Comparison of ENCODE assay signal across 8 mouse cellular contexts in the genomic region with DNA sequence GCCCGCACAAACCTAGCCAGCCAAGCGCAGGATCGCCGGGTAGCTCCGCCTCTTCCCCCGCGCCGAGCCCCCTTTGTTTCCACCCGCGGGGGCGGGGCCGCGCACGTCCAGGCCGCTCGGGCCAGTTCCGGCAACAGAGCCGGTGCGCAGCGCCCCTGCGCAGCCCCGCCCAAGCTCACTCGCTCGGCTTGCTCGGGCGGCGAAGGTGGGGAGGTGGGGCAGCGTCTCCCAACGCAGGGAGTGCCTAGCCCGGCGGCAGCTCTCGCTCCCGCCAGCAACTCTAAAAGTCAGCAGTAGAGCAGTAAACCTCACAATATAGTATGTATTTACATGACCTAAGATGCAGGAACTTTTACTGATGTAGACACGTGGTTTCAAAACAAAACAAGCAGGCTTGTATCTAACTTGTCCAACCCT.
DNase-seq lines count a peak whose midpoint lies in the region; ATAC-seq and TF ChIP-seq lines count a peak whose summit lies in the region.

No protein-coding gene starts in this region.

- H3ac ChIP-seq in myocyte (ENCODE audit: control insufficient read depth, insufficient read length), result peak overlapping the region; percentile 9

- peaks cover 14% of the 10 kb centered on the region for H3K4me1 ChIP-seq in heart, embryonic 11.5 days (ENCODE audit: control insufficient read depth, insufficient read depth, low read length)
- peaks cover 28% of the 10 kb centered on the region for H3K4me1 ChIP-seq in kidney, embryonic 16.5 days (ENCODE audit: insufficient read depth, low read length)
- peaks cover 3% of the 10 kb centered on the region; the same call in 1 of the 2 replicates for H3K4me1 ChIP-seq in liver, adult 2 months (ENCODE audit: control insufficient read depth, insufficient read depth, low read length)

- H3K4me3 ChIP-seq in heart, embryonic 11.5 days (ENCODE audit: low read depth, low read length), result peak overlapping the region; percentile 55
- peak overlapping the region; percentile 62 for H3K4me3 ChIP-seq in kidney, embryonic 16.5 days (ENCODE audit: low read length)
- peak overlapping the region; percentile 70 for H3K4me3 ChIP-seq in liver, adult 2 months (ENCODE audit: insufficient read depth, low read depth, low read length)
- H3K4me3 ChIP-seq in myocyte, result peak overlapping the region; percentile 50

- H3K9ac ChIP-seq in heart, embryonic 11.5 days (ENCODE audit: low read depth, low read length), result peak overlapping the region; percentile 64
- peak overlapping the region; percentile 67 for H3K9ac ChIP-seq in kidney, embryonic 16.5 days (replicated peaks; ENCODE audit: low read length)
- H3K9ac ChIP-seq in liver, adult 2 months (ENCODE audit: low read depth, low read length), result peak overlapping the region; percentile 66

- H3K4me2 ChIP-seq in heart, embryonic 11.5 days, result peak overlapping the region; percentile 70
- peak overlapping the region; percentile 67 for H3K4me2 ChIP-seq in kidney, embryonic 16.5 days (replicated peaks; ENCODE audit: low read depth, low read length)
- peak overlapping the region; percentile 76 for H3K4me2 ChIP-seq in myocyte (ENCODE audit: low read depth)

- peak; percentile 83; the same call in 1 of the 2 replicates for TF ChIP-seq POLR2A in liver, adult 2 months (IDR thresholded peaks at IDR 0.05; ENCODE audit: extremely low read depth, insufficient read depth, low read length)
- TF ChIP-seq POLR2A in myocyte (IDR thresholded peaks at IDR 0.05; ENCODE audit: insufficient read length, low read depth), result peak; percentile 91

- H3K36me3 ChIP-seq in heart, embryonic 11.5 days (ENCODE audit: control insufficient read depth, insufficient read depth, low read length), result no peaks in the 10 kb centered on the region
- no peaks in the 10 kb centered on the region for H3K36me3 ChIP-seq in kidney, embryonic 16.5 days (ENCODE audit: insufficient read depth, low read length)
- H3K36me3 ChIP-seq in liver, adult 2 months (ENCODE audit: control insufficient read depth, insufficient read depth, low read length), result no peaks in the 10 kb centered on the region
- H3K36me3 ChIP-seq in myocyte (ENCODE audit: control insufficient read depth, insufficient read depth), result no peaks in the 10 kb centered on the region
- H3K36me3 ChIP-seq in splenic B cell, adult 2 months (ENCODE audit: control insufficient read depth, insufficient read depth, low read length, poor library complexity, severe bottlenecking), result no peaks in the 10 kb centered on the region

- no peaks in the 10 kb centered on the region for H3K9me3 ChIP-seq in heart, embryonic 11.5 days (replicated peaks; ENCODE audit: control insufficient read depth, low read length)
- no peaks in the 10 kb centered on the region for H3K9me3 ChIP-seq in kidney, embryonic 16.5 days (ENCODE audit: low read length)

- no peak for TF ChIP-seq CTCF in liver, adult 2 months (IDR thresholded peaks at IDR 0.05; ENCODE audit: low read depth, low read length)

- under 1% methylated on average over 21 of the region's 34 CpGs for WGBS in heart, embryonic 11.5 days (ENCODE audit: insufficient replicate concordance)
- under 1% methylated on average over 19 of the region's 34 CpGs for WGBS in kidney, embryonic 16.5 days
- 0% methylated on average over 25 of the region's 34 CpGs for WGBS in liver, adult 2 months

- DNase-seq in B cell, adult 2 months, result peak; percentile 98
- DNase-seq in brain, adult 2 months (ENCODE audit: low read depth, low spot score), result peak; percentile 95
- peak; percentile 79 for DNase-seq in liver, adult 2 months (ENCODE audit: extremely low read depth, low read depth, low spot score)
- peak; percentile 98 for DNase-seq in splenic B cell, adult 2 months (ENCODE audit: low read depth, low spot score)

- peak; percentile 93 for ATAC-seq in erythroblast, adult 5-6 weeks (replicated peaks; ENCODE audit: low FRiP score, poor library complexity, severe bottlenecking)
- ATAC-seq in heart, embryonic 11.5 days (replicated peaks; ENCODE audit: insufficient number of reproducible peaks, low FRiP score, low TSS enrichment), result peak; percentile 90
- peak; percentile 91 for ATAC-seq in kidney, embryonic 16.5 days (ENCODE audit: low FRiP score, low TSS enrichment)

- no peaks in the 10 kb centered on the region for H3K27me3 ChIP-seq in heart, embryonic 11.5 days (ENCODE audit: control insufficient read depth, insufficient read depth, low read length)
- H3K27me3 ChIP-seq in kidney, embryonic 16.5 days (ENCODE audit: insufficient read depth, low read length), result no peaks in the 10 kb centered on the region
- no peaks in the 10 kb centered on the region for H3K27me3 ChIP-seq in liver, adult 2 months (ENCODE audit: control insufficient read depth, insufficient read depth, low read length)
- H3K27me3 ChIP-seq in myocyte (ENCODE audit: control insufficient read depth, insufficient read depth, insufficient read length), result no peaks in the 10 kb centered on the region
- H3K27me3 ChIP-seq in splenic B cell, adult 2 months (ENCODE audit: control insufficient read depth, insufficient read depth, low read length, poor library complexity, severe bottlenecking), result no peaks in the 10 kb centered on the region

- H3K79me2 ChIP-seq in liver, adult 2 months (ENCODE audit: control insufficient read depth, insufficient read depth, low read length), result no peaks in the 10 kb centered on the region
- H3K79me2 ChIP-seq in myocyte (ENCODE audit: control insufficient read depth, insufficient read depth), result peaks cover 37% of the 10 kb centered on the region

- H3K27ac ChIP-seq in heart, embryonic 11.5 days (ENCODE audit: low read depth, low read length), result peak overlapping the region; percentile 71
- peak overlapping the region; percentile 73 for H3K27ac ChIP-seq in kidney, embryonic 16.5 days (ENCODE audit: low read length)
- H3K27ac ChIP-seq in liver, adult 2 months (replicated peaks; ENCODE audit: insufficient read depth, low read depth, low read length), result peak overlapping the region; percentile 57

TF ChIP-seq in myocyte, 11 proteins besides CTCF, POLR2A, EP300 and RAD21:
- TF ChIP-seq E2F4 (IDR thresholded peaks at IDR 0.05; ENCODE audit: insufficient read depth), result no peak
- TF ChIP-seq MYOG (IDR thresholded peaks at IDR 0.05; ENCODE audit: control insufficient read depth in 1 of 3, insufficient read depth in 1 of 3, insufficient read length in 2 of 3, low read depth in 2 of 3), result peak in 1 of 3 experiments; percentile 28
- TF ChIP-seq CEBPB (IDR thresholded peaks at IDR 0.05; ENCODE audit: insufficient read depth, poor library complexity, severe bottlenecking), result no peak
- TF ChIP-seq REST (IDR thresholded peaks at IDR 0.05; ENCODE audit: insufficient read depth, insufficient read length), result no peak
- peak; percentile 87 for TF ChIP-seq POLR2AphosphoS2 (IDR thresholded peaks at IDR 0.05; ENCODE audit: insufficient read length, low read depth)
- no peak for TF ChIP-seq MYOD1 (IDR thresholded peaks at IDR 0.05; ENCODE audit: control insufficient read depth in 1 of 3, insufficient read length in 2 of 3, low read depth in 2 of 3)
- TF ChIP-seq TCF12 (IDR thresholded peaks at IDR 0.05; ENCODE audit: insufficient read depth, poor library complexity, severe bottlenecking), result no peak
- TF ChIP-seq SRF (IDR thresholded peaks at IDR 0.05; ENCODE audit: control insufficient read depth, insufficient read length, low read depth), result peak; percentile 21

Comparison
In these comparisons a context has a peak if more than half of its experiments do, and no peak if none do; other contexts are left out.
1. Peak in every context shown above with its lines: DNase-seq, ATAC-seq, H3K4me3 ChIP-seq and H3K27ac ChIP-seq.